Mouse (Mus musculus) kidney, adult 2 months (tissue): ENCODE data around the gene Arpc3.

Source experiments
- CTCF ChIP-seq: fragments of 200-500 bp; conservative IDR thresholded peaks from 2 replicates; pipeline ENCODE4 v1.5.1; 2011; ENCODE audit warnings: low read depth, mild to moderate bottlenecking, control low read depth, low read length, moderate library complexity, mixed read lengths; ENCODE audit not compliant: insufficient read depth, insufficient read length
- POLR2A ChIP-seq: fragments of 200-500 bp; IDR thresholded peaks from one replicate; pipeline ENCODE4 v1.6.1; 2011; ENCODE audit warnings: low read depth, low read length, control low read depth

DNA sequence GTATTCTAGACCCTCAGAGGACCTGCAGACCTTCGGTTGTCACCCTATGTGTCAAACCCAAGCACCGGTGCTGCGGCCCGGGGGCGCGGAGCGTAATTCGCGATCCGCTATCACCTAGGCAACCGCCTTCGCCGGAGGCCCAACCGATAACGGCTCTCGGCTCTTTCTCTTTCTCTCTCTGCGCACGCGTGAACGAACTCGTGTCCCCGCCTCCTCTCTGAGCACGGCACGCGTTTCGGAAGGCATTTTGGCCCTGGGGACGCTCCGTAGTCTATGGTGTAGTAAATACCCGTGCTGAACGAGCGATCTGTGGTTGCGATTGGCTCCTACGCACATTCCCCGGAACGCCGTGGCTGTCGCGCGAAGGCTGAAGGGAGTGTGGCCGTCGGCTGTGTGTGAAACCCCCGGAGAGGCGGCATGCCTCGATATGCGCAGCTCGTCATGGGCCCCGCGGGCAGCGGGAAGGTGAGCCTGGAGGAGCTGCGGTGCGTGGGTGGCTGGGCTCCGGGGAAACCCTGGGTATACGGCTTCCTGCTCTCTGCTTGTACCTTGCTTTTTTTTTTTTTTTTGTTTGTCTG, 19.4 kb upstream of the Arpc3 start, which contains the start of gene Fam216a:
- TF ChIP-seq CTCF (no peak), POLR2A (no peak)
